Mouse (Mus musculus): ENCODE measurements around the gene 4933434E20Rik. TPM values are rescaled to one million over a fixed set of nuclear protein-coding genes. Genes with fewer than 3 reads are reported as not detected.

The 4933434E20Rik gene
- polyA plus RNA-seq (2017; shearing (Covaris generic)): 100 to 1,000 TPM; 136 to 148 TPM

GRCm38 (mm10) chr3:90051441-90052350, at the start of gene 4933434E20Rik:
4933434E20Rik (plus strand) TSS chr3:90051636.

GRCm38 (mm10) chr3:90052351-90053241, 1.2 kb downstream of the 4933434E20Rik start, which contains the start of gene Ubap2l:
Ubap2l (minus strand) TSS chr3:90052628.

GRCm38 (mm10) chr3:90072294-90072693, 20.9 kb downstream of the 4933434E20Rik start, which contains the start of gene Tpm3:
Tpm3 (plus strand) TSS chr3:90072649.

DNA sequence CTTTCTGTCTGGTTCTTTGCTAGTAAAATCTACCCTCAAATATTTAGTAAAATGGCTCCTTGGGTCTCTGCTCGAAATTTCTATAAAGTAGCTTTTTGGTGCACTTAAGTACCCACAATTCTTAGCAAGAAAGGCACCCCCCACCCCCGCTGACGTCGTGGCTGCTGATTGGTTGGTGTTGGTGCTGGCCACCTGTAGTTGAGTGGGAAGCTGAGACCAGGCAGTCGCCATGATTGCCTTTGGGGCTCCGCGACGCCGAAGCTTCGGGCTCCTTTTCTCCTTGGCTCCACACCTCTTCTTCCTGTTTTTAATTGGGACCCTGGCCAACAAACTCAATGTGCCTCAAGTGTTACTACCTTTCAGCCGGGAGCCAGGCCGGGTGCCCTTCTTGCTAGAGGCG, 52.5 kb downstream of the 4933434E20Rik start, which contains the start of gene Nup210l:
Gene Nup210l (plus strand): TSS at position 195 of the 400 bp plus-strand sequence.

Other genes with a start within 250 kb of the 4933434E20Rik start
- gene She, start 220.3 kb upstream of the 4933434E20Rik start, polyA plus RNA-seq (2017; shearing (Covaris generic)): 10 to 100 TPM in 1 of 2 experiments, 1 to 10 TPM in 1; 9.6 to 12.3 TPM
- 10 to 100 TPM; 42.8 to 65.2 TPM for gene Il6ra, start 138.4 kb upstream of the 4933434E20Rik start, polyA plus RNA-seq (2017; shearing (Covaris generic))
- gene Atp8b2, start 88.1 kb upstream of the 4933434E20Rik start, polyA plus RNA-seq (2017; shearing (Covaris generic)): 100 to 1,000 TPM; 103 to 105 TPM
- gene Hax1, start 52.9 kb upstream of the 4933434E20Rik start, polyA plus RNA-seq (2017; shearing (Covaris generic)): 10 to 100 TPM; 97.9 to 98.2 TPM
- gene Ubap2l, start 992 bp downstream of the 4933434E20Rik start, polyA plus RNA-seq (2017; shearing (Covaris generic)): 100 to 1,000 TPM; 178 to 194 TPM
- 100 to 1,000 TPM; 802 to 914 TPM for gene Tpm3, start 21.0 kb downstream of the 4933434E20Rik start, polyA plus RNA-seq (2017; shearing (Covaris generic))
- under 1 TPM; 0.25 to 0.93 TPM for gene Nup210l, start 52.5 kb downstream of the 4933434E20Rik start, polyA plus RNA-seq (2017; shearing (Covaris generic))
- 1,000 to 10,000 TPM; 1,816 to 2,019 TPM for gene Rps27, start 162.0 kb downstream of the 4933434E20Rik start, polyA plus RNA-seq (2017; shearing (Covaris generic))
- gene Rab13, start 162.1 kb downstream of the 4933434E20Rik start, polyA plus RNA-seq (2017; shearing (Covaris generic)): 1 to 10 TPM in 1 of 2 experiments, under 1 TPM in 1; 0.28 to 1.3 TPM
- 100 to 1,000 TPM; 155 to 161 TPM for gene Jtb, start 180.0 kb downstream of the 4933434E20Rik start, polyA plus RNA-seq (2017; shearing (Covaris generic))
- gene Creb3l4, start 191.9 kb downstream of the 4933434E20Rik start, polyA plus RNA-seq (2017; shearing (Covaris generic)): under 1 TPM; 0.11 to 0.97 TPM
- 1 to 10 TPM; 1.7 to 2.8 TPM for gene Slc39a1, start 196.5 kb downstream of the 4933434E20Rik start, polyA plus RNA-seq (2017; shearing (Covaris generic))
- gene Crtc2, start 202.5 kb downstream of the 4933434E20Rik start, polyA plus RNA-seq (2017; shearing (Covaris generic)): 100 to 1,000 TPM; 104 to 113 TPM
- gene Dennd4b, start 213.5 kb downstream of the 4933434E20Rik start, polyA plus RNA-seq (2017; shearing (Covaris generic)): 10 to 100 TPM; 45.9 to 50.2 TPM
- 10 to 100 TPM in 1 of 2 experiments, 1 to 10 TPM in 1; 7.6 to 10.6 TPM for gene Gatad2b, start 241.5 kb downstream of the 4933434E20Rik start, polyA plus RNA-seq (2017; shearing (Covaris generic))